Mouse (Mus musculus) adrenal gland, postnatal 25 days (tissue): ENCODE results near the gene Reep3. TPM values are rescaled to one million over a fixed set of nuclear protein-coding genes. Genes with fewer than 3 reads are reported as not detected.

Experiments
- DNase-seq: peaks from one replicate; pipeline ENCODE4 v3.0.0; 2021; ENCODE audit warnings: mixed read lengths
- total RNA-seq: library from RNA; stranded (reverse); gene quantifications from 2 replicates; pipeline ENCODE4 v1.2.3, GENCODE M21; 2021

Reep3 gene
- total RNA-seq, 1 experiment from 2014 or later = 41.5 TPM

GRCm38 (mm10) chr10:67111044-67111798 lies 14.5 kb upstream of the Reep3 start:
- DNase-seq = no peak

GRCm38 (mm10) chr10:67109635-67110034 lies 12.9 kb upstream of the Reep3 start:
- DNase-seq = no peak

GRCm38 (mm10) chr10:67108096-67108495 lies 11.4 kb upstream of the Reep3 start:
- no peak for DNase-seq

- no peak for DNase-seq
Measured at GRCm38 (mm10) chr10:67107017-67107761, 10.4 kb upstream of the Reep3 start.

GRCm38 (mm10) chr10:67106400-67106799 lies 9.7 kb upstream of the Reep3 start:
- DNase-seq = no peak

GRCm38 (mm10) chr10:67105331-67106217 lies 8.8 kb upstream of the Reep3 start:
- no peak for DNase-seq

- DNase-seq = no peak
Measured at GRCm38 (mm10) chr10:67104543-67104942, 7.8 kb upstream of the Reep3 start.

GRCm38 (mm10) chr10:67100831-67101251 lies 4.1 kb upstream of the Reep3 start:
- no peak for DNase-seq

- no peak for DNase-seq
Measured at GRCm38 (mm10) chr10:67100011-67100661, 3.4 kb upstream of the Reep3 start.

- no peak for DNase-seq
Measured at GRCm38 (mm10) chr10:67099183-67099929, 2.6 kb upstream of the Reep3 start.

GRCm38 (mm10) chr10:67098408-67099050 lies 1.8 kb upstream of the Reep3 start:
- DNase-seq = no peak

- no peak for DNase-seq
Measured at GRCm38 (mm10) chr10:67097437-67098150, 849 bp upstream of the Reep3 start.

- DNase-seq = peak; percentile 77
Measured at GRCm38 (mm10) chr10:67095798-67096620, 736 bp downstream of the Reep3 start, which contains the start of gene Jmjd1c. Gene Jmjd1c, plus strand, starts transcription at chr10:67096125.

GRCm38 (mm10) chr10:67094922-67095321 lies 1.8 kb downstream of the Reep3 start:
- no peak for DNase-seq

GRCm38 (mm10) chr10:67090611-67091010 lies 6.1 kb downstream of the Reep3 start:
- DNase-seq = no peak

GRCm38 (mm10) chr10:67087447-67088226 lies 9.1 kb downstream of the Reep3 start:
- DNase-seq = no peak

GRCm38 (mm10) chr10:67085916-67086315 lies 10.8 kb downstream of the Reep3 start:
- no peak for DNase-seq

GRCm38 (mm10) chr10:67085124-67085523 lies 11.6 kb downstream of the Reep3 start:
- DNase-seq = no peak
